Mouse (Mus musculus) cerebellum, postnatal 14 days (tissue): ENCODE results near the gene Tgfbr3.
"Not testable (repeated sequence)": the region's sequence is repeated elsewhere in the genome, so short reads cannot be mapped to it uniquely, and the experiment has no call there.

ENCODE experiments used
- DNase-seq, 2 experiments: peaks; one replicate each; pipeline ENCODE4 v3.0.0; 2021; ENCODE audit warnings: mixed read lengths in 2 of 2

The Tgfbr3 gene

GRCm38 (mm10) chr5:107236975-107237374 is 52.5 kb downstream of the Tgfbr3 start:
- no peak for DNase-seq

DNA sequence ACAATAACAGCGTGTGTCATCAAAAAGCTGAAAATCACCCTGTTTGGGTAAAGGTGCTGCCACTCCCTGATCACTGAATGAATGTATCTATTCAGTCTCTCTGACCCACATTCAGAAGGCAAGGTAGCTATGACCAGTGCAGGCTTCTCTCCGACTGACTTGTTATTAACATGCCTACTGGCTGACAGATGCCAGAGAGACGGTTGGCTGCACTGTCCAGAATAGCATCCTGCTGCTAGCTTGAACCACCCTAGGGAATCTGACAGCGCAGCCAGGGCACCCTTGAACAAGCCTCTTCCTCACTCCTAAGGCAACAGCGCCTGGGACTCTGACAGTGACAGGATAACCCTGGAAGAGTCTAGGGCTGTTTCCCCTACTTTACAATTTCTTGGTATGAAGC is 53.4 kb downstream of the Tgfbr3 start:
- no peak for DNase-seq

DNA sequence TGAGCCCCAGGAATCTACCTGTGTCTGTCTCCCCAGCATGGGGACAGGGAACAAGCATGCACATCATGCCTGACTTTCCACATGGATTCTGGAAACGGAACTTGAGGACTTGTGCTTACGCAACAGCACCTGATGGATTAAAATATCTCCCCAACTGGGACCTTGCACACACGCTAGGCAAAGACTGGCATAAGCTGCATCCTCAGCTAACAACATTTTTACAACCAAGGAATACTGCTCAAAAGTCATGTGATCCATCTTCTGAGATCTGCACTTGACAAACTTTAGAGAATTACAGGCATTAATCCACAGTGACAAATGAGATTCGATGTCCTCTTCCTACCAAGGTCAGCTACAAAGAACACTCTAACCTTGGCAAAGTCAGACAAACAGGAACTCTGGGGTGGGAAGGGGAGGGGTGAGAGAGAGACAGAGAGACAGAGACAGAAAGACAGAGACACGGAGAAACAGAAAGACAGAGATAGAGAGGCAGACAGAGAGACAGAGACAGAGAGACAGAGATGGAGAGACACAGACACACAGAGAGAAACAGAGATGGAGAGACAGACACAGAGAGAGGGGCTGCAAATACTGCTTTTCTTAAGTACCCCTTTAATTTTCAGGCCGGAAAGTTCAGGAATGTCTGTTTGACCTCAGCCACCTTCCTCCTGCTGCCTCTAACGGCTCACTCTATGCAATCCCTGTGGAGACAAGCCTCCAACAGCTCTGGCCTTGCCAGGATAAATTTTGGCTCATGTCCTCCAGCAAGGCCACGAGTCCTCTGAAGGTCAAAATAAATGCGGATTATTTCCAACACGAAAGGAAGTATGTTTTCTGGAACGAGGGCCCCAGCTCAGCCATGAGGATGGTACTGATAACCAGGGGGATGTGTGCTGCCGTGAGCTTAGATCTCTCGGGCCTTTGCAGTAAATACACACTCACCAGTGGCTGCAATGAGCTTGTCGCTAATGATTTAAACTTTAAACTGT is 55.8 kb downstream of the Tgfbr3 start:
- DNase-seq: no peak

DNA sequence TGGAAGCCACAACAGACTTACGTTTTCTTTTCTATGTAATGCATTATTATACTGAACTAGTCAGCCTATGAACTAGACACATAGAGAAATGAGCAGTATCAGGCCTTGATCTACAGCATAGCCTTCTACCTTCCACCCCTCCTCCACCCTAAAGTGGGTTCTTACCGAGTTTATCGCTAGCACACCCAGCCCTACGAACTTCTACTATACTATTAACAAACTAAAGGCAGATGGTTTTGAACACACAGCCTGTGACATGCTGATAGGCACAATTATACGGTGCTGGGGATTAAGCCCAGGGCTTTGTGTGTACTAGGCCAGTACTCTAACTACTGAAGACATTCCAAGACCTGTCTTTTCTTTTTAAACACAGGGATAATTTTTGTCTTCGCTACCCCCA is 59.2 kb downstream of the Tgfbr3 start:
- no peak for DNase-seq

- no peak for DNase-seq
Observed at GRCm38 (mm10) chr5:107229037-107229436, 60.4 kb downstream of the Tgfbr3 start.

GRCm38 (mm10) chr5:107227580-107227979 is 61.8 kb downstream of the Tgfbr3 start:
- DNase-seq: no peak

DNA sequence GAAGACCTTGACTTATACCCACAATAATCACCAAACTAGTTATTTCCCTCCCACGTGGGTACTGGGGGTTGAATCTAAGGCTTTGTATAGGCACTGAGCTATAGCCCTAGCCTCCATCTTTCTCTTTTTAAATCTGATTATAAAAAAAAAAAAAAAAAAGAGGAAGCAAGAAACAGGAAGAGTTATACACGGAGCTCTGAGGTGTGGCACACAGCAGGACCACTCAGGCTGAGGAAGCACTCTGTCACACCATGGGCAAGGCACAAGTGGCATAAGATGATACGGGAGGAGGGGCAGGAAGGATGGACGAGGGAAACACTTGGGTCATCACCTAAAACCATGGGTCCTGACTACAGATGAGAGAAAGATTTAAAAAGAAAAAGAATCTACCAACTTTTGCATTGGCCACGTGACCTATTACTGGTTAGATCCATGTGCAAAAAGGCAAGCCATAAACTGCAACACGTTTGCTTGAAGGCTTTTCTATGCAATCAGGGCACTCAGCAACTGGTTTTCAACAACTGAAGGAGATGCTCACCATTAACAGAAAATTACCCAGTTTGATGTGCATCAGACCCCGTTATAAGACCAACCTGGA is 64.5 kb downstream of the Tgfbr3 start:
- DNase-seq: no peak

GRCm38 (mm10) chr5:107224151-107224550 is 65.3 kb downstream of the Tgfbr3 start:
- no peak for DNase-seq

- not testable (repeated sequence) for DNase-seq
Observed at GRCm38 (mm10) chr5:107223483-107223882, 65.9 kb downstream of the Tgfbr3 start.

DNA sequence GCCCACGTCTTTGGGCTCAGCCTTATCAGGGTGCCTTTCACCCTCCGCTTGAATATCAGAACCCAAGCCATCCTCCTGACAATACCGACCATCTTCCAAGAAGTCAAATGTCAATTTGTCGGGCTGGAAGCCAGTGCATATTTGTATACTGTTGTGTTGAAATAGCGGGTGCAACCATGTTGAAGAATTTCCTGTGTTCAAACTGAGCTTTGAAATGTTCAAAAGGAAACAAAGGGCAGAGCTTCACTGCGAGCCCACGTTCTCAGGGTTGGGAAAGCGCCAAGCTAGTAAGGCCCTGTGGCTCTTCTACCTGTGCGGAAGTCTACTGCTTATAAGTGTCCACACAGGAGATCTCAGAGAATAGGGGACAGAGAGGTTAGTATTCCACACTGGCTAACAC is 66.4 kb downstream of the Tgfbr3 start:
- DNase-seq: no peak

- no peak for DNase-seq
Observed at GRCm38 (mm10) chr5:107222670-107223005, 66.8 kb downstream of the Tgfbr3 start.

GRCm38 (mm10) chr5:107221892-107222669 is 67.3 kb downstream of the Tgfbr3 start:
- DNase-seq: peak; percentile 60

GRCm38 (mm10) chr5:107220936-107221335 is 68.5 kb downstream of the Tgfbr3 start:
- peak; percentile 60 to 77 for DNase-seq

DNA sequence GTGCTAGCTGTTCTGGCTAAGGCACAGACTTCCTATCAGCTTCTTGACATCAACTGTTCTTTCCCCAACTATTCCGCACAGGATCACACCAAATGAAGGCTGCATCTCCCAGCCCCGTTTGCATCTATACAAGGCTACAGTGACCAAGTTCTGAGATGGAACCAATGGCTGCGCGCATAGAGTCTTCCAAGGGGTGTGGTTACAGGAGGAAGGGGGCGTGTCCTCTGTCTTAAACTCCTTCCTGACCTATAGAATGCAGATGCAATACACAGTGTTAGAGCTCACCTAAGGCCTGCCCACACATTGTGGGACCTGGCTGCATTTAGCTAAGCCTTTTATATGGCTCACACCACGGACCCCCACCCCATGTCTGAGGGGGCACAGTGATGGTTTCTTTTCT is 69.5 kb downstream of the Tgfbr3 start:
- no peak for DNase-seq

DNA sequence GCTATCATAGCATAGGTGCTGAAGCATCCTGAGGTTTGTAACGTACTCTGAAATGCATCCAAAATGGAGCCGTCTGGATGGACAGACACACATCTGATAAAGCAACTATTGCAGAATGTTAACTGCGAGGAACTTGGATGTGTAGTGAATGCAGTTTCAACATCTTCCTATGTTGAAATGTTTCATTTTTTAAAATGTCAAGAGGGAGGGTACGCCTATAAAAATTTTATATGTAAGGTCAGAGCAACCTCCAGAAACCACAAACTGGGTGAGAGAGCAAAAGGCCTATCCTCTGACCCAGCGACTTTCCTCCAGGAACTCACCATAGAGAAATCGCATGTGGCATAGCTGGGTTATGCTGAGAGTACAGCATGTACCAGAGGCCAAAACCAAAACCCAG is 70.1 kb downstream of the Tgfbr3 start:
- DNase-seq: no peak

GRCm38 (mm10) chr5:107218594-107218993 is 70.8 kb downstream of the Tgfbr3 start:
- no peak for DNase-seq

DNA sequence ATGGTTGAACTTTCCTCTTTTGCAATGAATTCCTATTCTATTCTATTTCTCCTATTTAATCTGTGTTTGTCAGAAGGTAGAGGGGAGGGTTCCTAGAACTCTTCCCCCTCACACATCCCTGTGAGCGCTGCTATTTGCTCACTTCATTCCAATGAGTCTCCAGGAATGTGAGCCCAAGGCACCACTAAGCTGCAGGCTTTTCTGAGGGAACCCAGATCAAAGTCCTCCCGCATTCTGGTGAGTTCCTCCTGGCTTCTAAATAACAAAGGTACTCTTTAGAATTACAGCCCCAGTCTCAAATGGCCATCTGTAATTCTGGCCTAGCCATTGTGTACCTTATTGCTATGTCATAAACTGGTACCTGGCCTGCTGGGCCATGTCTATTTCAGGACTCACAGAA is 72.3 kb downstream of the Tgfbr3 start:
- DNase-seq: no peak

GRCm38 (mm10) chr5:107213373-107214132 is 75.9 kb downstream of the Tgfbr3 start:
- DNase-seq: no peak

GRCm38 (mm10) chr5:107211830-107212370 is 77.5 kb downstream of the Tgfbr3 start:
- no peak for DNase-seq

DNA sequence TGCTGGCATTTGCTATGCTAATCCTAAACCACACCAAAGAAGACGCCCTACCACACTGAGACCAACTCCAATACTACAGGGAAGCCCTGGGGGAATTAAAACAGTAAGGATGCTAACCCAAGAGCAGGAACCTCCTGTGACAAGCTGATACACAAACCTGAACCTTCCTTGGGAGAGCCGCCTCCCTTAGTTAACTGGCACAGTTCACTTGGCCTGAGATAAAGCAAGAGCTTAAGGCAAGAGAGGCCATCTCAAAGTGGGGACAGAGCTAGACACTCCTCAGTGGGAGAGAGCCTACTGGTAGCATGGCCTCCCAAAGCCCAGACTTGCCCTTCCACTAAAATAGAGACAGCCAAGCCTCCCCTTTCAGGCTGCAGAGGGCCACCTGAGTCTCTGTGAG is 79.4 kb downstream of the Tgfbr3 start:
- DNase-seq: no peak

GRCm38 (mm10) chr5:107207911-107208310 is 81.5 kb downstream of the Tgfbr3 start:
- no peak for DNase-seq

DNA sequence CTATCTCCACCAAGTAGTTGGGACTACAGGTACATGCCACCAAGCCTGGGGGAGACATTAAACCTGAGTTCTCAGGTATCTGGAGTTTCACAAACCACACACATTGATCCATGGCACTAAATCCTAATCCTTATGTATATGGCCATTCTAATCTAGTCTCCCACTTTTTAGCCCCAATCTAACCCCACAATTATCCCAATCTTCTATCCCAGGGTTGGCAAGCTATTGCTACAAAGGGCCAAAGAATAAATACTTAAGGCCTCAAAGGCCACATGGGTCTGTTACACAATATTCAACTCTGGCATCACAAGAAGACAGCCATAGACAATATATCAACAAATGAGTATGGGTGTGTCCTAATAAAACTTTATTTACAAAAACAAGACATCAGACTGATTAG is 85.1 kb downstream of the Tgfbr3 start:
- no peak for DNase-seq
